Mouse (Mus musculus) testis, adult 2 months (tissue): ENCODE results near the gene Mycbpap.

Experiments used
- CTCF ChIP-seq: fragments of 200-500 bp; IDR thresholded peaks from 2 replicates; pipeline ENCODE4 v1.5.1; 2012; ENCODE audit warnings: low read depth, mild to moderate bottlenecking, inconsistent platforms, low read length, moderate library complexity; ENCODE audit not compliant: control insufficient read depth, insufficient read depth, insufficient replicate concordance
- POLR2A ChIP-seq: fragments of 200-500 bp; IDR thresholded peaks from 2 replicates; pipeline ENCODE4 v1.6.1; 2012; ENCODE audit warnings: low read depth, mild to moderate bottlenecking, inconsistent platforms, low read length, moderate library complexity; ENCODE audit not compliant: control insufficient read depth

DNA sequence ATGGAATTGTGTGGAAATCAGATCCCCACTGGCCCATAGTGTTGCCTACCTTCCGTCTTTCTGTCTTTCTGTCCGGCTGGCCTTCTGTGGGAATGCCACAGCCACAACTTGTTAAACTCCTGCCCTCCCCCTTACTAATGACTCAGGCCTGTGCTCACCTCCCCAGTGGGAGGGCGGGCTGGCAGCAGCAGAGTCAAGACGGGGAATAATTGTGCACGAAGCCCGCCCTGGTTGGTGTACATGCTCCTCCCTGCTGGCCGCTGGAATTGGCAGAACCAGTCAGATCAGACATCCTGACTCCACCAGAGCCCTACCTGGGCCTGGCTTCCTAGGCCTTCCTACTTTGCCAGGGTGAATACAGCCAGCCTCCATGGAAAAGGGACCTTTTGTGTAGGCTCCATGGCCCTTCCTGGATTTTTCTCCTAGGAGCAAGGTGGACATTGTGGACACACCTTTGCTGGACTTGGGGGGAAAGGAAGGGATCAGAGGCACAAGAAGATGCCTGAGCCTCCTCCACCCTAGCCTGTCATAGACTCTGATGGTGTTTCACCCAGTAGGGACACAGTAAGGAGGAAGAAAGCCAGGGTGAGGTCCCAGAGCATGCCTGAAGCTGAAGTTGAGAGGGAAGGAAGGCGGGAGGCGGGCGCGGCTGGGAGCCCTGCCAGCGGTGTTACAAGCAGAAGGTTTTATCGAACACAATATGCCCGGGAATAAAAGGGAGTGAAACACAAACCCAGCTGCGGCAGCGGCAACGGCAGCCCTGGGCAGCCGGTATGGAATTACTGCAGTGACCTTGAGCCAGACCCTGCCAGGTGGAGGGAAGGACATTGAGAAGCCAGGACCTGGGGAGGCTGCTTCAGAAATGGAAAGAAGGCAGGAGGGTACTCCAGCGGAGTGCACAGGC is 23.2 kb downstream of the Mycbpap start:
- TF ChIP-seq CTCF (no peak), POLR2A (no peak)
